Mouse (Mus musculus): Measurements from ENCODE around the gene Luc7l3. TPM values are rescaled to one million over a fixed set of nuclear protein-coding genes. Genes with fewer than 3 reads are reported as not detected.
A peak's percentile ranks its signal among the peaks of the same experiment; 100 is the strongest.

Luc7l3 gene
- polyA plus RNA-seq (2015; fragmentation: Nextera tagmentation; extraction: Ambion mirVana): 68.5 and 70.2 TPM in 2 replicates

DNA sequence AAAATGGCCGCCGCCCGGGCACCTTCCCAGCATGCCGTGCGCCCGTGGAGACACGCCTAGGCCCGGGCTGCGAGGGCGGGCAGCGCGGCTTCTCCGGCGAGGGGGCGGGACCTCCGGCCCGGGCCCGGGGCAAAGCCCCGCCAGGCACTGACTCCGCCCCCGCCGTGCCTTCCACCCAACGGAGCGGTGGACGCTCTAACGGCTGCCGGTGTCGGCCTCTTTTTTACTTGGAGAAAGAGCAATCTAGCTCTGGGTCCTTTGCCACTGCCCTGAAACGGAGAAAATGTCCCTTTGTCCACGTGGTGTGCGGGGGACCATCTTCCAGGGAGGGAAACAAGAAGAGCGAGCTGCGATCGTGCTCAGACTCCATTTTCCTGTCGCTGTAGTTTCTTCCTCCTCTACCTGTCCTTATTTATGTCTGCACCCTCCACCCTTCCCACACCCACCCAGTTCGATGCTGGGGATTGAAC, at the start of gene Luc7l3:
Luc7l3 (minus strand) TSS at position 58 of the 470 bp plus-strand sequence.
- Histone ChIP-seq H3K9me3 (no peaks in the 10 kb centered on the region), H3K4me2 (peak within 1 kb of the TSS; percentile 90), H3K9ac (peak within 1 kb of the TSS; percentile 99), H3K4me3 (peak within 1 kb of the TSS; percentile 96), H3K27me3 (replicated peaks) (no peaks in the 10 kb centered on the region), H3K36me3 (peaks cover 10% of the 10 kb centered on the region), H3K27ac (replicated peaks) (peak within 1 kb of the TSS; percentile 98), H3K4me1 (peaks cover 49% of the 10 kb centered on the region)
- under 1% methylated on average over 36 of the region's 36 CpGs for WGBS
- peak; percentile 92 for ATAC-seq (ENCODE audit: extremely low read depth, insufficient number of reproducible peaks, low FRiP score, low TSS enrichment)

DNA sequence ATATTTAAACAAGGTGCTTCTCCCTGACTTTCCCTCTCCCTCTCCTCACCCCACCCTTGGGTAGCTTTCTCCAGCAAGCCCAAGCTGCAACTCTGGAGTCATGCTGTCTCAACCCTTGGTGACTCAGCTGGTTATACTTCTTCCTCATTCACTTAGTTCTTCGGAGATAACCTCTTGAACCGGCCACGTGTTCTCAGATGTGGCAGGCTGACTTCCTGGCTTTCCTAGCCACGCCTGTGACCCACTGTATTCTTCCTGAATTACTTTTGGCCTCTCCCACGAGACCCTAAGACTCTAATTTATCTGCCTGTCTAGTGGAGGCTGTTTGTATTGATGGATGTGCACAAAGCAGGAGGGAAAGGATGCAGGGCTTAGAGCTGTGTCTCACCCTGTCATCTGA, 49.0 kb upstream of the Luc7l3 start:
- Histone ChIP-seq H3K27me3 (replicated peaks) (peaks cover 44% of the 10 kb centered on the region), H3K27ac (replicated peaks) (no peak overlapping the region), H3K4me1 (peaks cover 7% of the 10 kb centered on the region), H3K9ac (no peak overlapping the region), H3K9me3 (peaks cover 4% of the 10 kb centered on the region; the same call in 1 of the 2 replicates), H3K4me2 (no peak overlapping the region), H3K4me3 (no peak overlapping the region), H3K36me3 (no peaks in the 10 kb centered on the region)
- 19% methylated on average over 5 of the region's 5 CpGs for WGBS
- no peak for ATAC-seq (ENCODE audit: extremely low read depth, insufficient number of reproducible peaks, low FRiP score, low TSS enrichment)

DNA sequence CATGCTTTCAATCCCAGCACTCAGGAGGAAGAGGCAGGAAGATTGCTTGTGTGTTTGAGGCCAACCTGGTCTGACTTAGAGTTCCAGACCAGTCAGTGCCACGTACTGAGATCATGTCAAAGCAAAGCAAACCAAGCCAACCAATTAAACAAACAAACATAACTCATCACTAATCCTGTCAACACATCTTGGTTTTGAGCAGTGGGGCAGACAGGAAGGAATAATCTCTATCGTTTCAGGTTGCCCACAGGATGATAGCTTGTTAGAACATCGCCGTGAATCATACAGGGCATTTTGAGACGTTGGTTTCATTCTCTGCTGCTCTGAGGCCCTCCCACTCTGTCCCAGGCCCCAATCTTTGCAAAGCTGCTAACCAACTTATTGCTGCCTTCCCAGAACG, 48.2 kb upstream of the Luc7l3 start:
- Histone ChIP-seq H3K27me3 (replicated peaks) (peaks cover 43% of the 10 kb centered on the region), H3K4me3 (no peak overlapping the region), H3K9ac (no peak overlapping the region), H3K9me3 (peaks cover 4% of the 10 kb centered on the region; the same call in 1 of the 2 replicates), H3K4me1 (peaks cover 7% of the 10 kb centered on the region), H3K27ac (replicated peaks) (no peak overlapping the region), H3K4me2 (no peak overlapping the region), H3K36me3 (no peaks in the 10 kb centered on the region)
- WGBS: 64% methylated on average over 6 of the region's 6 CpGs
- no peak for ATAC-seq (ENCODE audit: extremely low read depth, insufficient number of reproducible peaks, low FRiP score, low TSS enrichment)

DNA sequence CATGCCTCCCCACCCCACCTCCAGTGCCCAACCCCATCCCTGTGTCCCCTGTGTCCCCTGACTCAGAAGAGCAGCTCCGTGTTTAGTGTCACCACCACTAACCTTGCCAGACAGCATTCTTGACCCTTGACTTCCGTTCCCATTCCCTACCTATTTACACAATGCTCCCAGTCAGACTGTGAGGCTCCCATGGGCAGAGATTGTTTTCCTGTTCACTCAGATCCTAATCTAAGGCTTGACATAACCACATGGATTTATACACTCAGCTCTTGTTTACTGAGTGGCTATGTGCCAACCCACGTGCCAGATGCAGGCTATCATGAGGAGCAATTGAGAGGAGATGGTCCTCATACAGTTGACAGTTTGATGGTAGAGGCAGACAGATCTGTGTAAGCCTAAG, 43.6 kb upstream of the Luc7l3 start:
- no peaks in the 10 kb centered on the region for H3K36me3 ChIP-seq
- 59% methylated on average over 3 of the region's 3 CpGs for WGBS
- no peak overlapping the region for H3K9ac ChIP-seq
- no peak overlapping the region for H3K4me3 ChIP-seq
- no peak for ATAC-seq (ENCODE audit: extremely low read depth, insufficient number of reproducible peaks, low FRiP score, low TSS enrichment)
- H3K27ac ChIP-seq (replicated peaks): no peak overlapping the region
- H3K27me3 ChIP-seq (replicated peaks): peaks cover 10% of the 10 kb centered on the region; the same call in 1 of the 2 replicates
- no peaks in the 10 kb centered on the region for H3K4me1 ChIP-seq
- H3K9me3 ChIP-seq: peaks cover 4% of the 10 kb centered on the region; the same call in 1 of the 2 replicates
- H3K4me2 ChIP-seq: no peak overlapping the region

DNA sequence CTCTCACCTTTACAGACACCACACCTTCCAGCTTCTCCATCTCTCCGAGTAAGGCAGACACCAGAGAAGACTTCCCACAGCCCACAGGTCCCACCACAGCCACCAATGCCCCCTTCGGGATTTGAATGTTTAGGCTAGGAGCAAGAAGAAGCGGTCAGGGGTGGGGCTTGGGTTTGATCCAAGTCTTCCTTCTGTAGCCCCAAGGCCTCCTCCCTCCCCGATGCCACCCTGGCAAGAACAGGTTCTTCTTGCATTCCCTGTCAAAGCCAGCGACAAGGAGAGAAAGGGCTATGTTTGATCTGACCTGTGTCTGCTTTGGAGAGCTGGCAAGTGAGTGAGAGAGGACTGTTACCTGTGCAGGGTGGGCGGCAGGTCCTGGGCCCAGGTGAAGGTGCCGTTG, 41.9 kb upstream of the Luc7l3 start:
- 77% methylated on average over 7 of the region's 7 CpGs for WGBS

DNA sequence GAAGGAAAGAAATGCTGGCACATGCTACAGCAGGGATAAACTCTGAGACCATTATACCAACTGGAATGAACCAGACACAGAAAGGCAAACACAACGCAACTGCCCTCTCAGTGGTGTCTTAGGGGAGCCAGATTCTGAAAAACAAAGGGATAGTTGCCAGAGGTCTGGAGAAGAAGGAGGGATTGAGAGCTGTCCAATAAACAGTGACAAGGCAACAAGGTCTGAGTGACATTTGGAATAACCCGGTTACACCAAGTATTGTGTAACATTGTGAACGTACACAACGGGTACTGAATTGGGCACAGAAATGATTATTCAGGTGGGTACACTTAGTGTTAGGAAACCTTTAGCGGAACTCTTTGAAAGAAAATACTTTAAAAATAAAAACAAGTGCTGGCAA, 40.3 kb upstream of the Luc7l3 start:
- H3K4me2 ChIP-seq: no peak overlapping the region
- no peak overlapping the region for H3K9ac ChIP-seq
- H3K4me1 ChIP-seq: 0 out of 2 replicates have a peak, but pooled peaks cover 4% of the 10 kb centered on the region
- WGBS: 86% methylated on average over 5 of the region's 5 CpGs
- H3K9me3 ChIP-seq: peaks cover 4% of the 10 kb centered on the region; the same call in 1 of the 2 replicates
- peaks cover 12% of the 10 kb centered on the region; the same call in 1 of the 2 replicates for H3K27me3 ChIP-seq (replicated peaks)
- H3K27ac ChIP-seq (replicated peaks): no peak overlapping the region
- ATAC-seq (ENCODE audit: extremely low read depth, insufficient number of reproducible peaks, low FRiP score, low TSS enrichment): no peak
- no peak overlapping the region for H3K4me3 ChIP-seq
- H3K36me3 ChIP-seq: no peaks in the 10 kb centered on the region

More for the DNA sequence above, 41.9 kb upstream of the Luc7l3 start:
- Histone ChIP-seq H3K36me3 (no peaks in the 10 kb centered on the region), H3K4me3 (no peak overlapping the region), H3K27me3 (replicated peaks) (peaks cover 8% of the 10 kb centered on the region; the same call in 1 of the 2 replicates), H3K9ac (no peak overlapping the region), H3K4me2 (no peak overlapping the region), H3K27ac (replicated peaks) (no peak overlapping the region), H3K9me3 (peaks cover 4% of the 10 kb centered on the region; the same call in 1 of the 2 replicates), H3K4me1 (0 out of 2 replicates have a peak, but pooled peaks cover 4% of the 10 kb centered on the region)
- ATAC-seq (ENCODE audit: extremely low read depth, insufficient number of reproducible peaks, low FRiP score, low TSS enrichment): no peak

DNA sequence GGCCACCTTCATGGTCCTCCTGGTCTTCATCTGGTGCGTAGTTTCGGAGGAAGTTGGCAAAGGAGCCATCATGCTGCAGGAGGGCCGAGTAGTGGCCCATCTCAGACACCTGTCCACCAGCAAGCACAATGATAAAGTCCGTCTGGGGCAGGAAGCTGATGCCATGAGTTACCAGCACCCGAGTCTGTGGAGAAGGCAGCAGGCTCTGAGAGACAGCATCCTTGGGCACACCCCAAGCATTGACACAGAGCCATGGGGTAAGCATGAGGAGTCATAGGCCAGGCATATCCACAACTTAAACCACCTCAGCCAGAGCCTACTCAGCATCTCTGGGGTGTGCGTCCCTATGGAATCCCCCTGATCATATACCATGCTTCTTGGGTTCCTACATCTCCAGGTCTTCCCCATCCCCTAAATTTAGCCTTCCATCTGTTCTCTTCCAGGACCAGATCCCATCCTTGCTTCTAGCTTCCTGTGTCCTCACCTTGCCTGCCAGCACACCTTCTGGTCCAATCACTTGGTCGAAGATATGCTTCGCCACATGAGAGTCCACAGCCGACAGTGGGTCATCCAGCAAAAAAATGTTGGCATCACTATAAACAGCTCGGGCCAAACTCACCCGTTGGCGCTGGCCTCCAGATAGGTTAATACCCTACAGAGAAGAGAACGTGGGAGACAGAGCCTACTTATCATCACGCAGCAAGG, 39.5 kb upstream of the Luc7l3 start:
- Histone ChIP-seq H3K4me1 (0 out of 2 replicates have a peak, but pooled peaks cover 4% of the 10 kb centered on the region), H3K36me3 (no peaks in the 10 kb centered on the region), H3K4me3 (no peak overlapping the region), H3K4me2 (no peak overlapping the region), H3K9ac (no peak overlapping the region), H3K9me3 (peaks cover 4% of the 10 kb centered on the region; the same call in 1 of the 2 replicates), H3K27ac (replicated peaks) (no peak overlapping the region), H3K27me3 (replicated peaks) (peaks cover 17% of the 10 kb centered on the region; the same call in 1 of the 2 replicates)
- 86% methylated on average over 14 of the region's 14 CpGs for WGBS
- ATAC-seq (ENCODE audit: extremely low read depth, insufficient number of reproducible peaks, low FRiP score, low TSS enrichment): no peak

DNA sequence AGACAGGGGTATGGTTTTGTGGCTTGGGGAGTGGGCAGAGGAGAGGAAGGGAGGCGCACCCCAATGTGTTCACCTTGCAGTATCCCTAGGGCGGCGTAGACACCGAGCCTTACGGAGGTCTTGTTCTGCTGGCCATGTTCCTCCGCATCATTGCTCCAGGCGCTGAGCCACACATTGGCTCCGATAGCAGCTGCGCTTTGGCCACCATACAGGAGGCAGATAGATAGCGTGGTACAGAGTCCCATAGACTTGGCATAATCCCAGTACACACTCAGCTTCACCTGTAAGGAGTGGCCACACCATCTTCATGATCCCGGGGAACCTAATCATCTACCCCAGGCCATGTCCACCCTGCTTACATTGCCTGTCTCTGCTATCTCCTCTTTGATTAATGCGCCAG, 37.4 kb upstream of the Luc7l3 start:
- no peak for ATAC-seq (ENCODE audit: extremely low read depth, insufficient number of reproducible peaks, low FRiP score, low TSS enrichment)
- no peaks in the 10 kb centered on the region for H3K36me3 ChIP-seq
- 92% methylated on average over 12 of the region's 12 CpGs for WGBS
- no peak overlapping the region for H3K4me3 ChIP-seq
- no peak overlapping the region for H3K4me2 ChIP-seq
- 0 out of 2 replicates have a peak, but pooled peaks cover 4% of the 10 kb centered on the region for H3K4me1 ChIP-seq
- no peak overlapping the region for H3K27ac ChIP-seq (replicated peaks)
- H3K9me3 ChIP-seq: no peaks in the 10 kb centered on the region
- no peak overlapping the region for H3K9ac ChIP-seq
- H3K27me3 ChIP-seq (replicated peaks): peaks cover 28% of the 10 kb centered on the region

DNA sequence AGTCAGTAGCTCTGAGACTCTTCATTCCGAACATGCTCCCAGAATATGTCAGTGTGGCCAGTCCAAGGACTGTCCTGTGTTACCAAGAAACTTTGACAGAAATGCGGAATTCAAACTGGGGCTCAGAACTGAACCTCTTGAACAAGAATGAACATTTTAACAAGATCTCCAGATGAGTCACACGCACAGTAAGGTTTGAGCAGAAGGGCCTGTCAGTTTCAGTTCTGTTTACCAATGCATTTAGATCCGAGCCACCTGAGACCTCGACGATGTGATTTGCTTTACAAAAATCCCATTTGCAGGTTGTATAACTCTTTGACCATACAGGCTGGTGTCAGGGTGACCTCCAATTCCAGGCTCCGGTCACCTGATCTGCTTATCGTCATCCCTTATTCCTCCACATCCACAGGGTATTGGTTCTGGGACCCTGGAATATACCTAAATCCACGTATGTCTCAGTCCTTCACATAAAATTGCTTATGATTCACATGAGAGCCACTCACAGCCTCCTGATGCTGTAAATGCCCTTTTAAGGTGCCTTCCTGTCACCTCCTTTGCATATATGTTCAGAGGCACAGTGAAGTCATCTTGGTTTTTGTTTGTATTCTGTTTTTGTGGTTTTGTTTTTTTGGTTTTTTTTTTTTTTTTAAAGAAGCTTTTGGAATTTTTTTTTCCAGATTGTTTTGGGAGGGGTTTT, 33.9 kb upstream of the Luc7l3 start:
- no peaks in the 10 kb centered on the region for H3K36me3 ChIP-seq
- H3K27ac ChIP-seq (replicated peaks): no peak overlapping the region
- WGBS: 74% methylated on average over 9 of the region's 9 CpGs
- H3K9me3 ChIP-seq: no peaks in the 10 kb centered on the region
- no peak overlapping the region for H3K4me2 ChIP-seq
- peaks cover 44% of the 10 kb centered on the region for H3K27me3 ChIP-seq (replicated peaks)
- no peak for ATAC-seq (ENCODE audit: extremely low read depth, insufficient number of reproducible peaks, low FRiP score, low TSS enrichment)
- 0 out of 2 replicates have a peak, but pooled peaks cover 7% of the 10 kb centered on the region for H3K4me1 ChIP-seq
- no peak overlapping the region for H3K9ac ChIP-seq
- no peak overlapping the region for H3K4me3 ChIP-seq

DNA sequence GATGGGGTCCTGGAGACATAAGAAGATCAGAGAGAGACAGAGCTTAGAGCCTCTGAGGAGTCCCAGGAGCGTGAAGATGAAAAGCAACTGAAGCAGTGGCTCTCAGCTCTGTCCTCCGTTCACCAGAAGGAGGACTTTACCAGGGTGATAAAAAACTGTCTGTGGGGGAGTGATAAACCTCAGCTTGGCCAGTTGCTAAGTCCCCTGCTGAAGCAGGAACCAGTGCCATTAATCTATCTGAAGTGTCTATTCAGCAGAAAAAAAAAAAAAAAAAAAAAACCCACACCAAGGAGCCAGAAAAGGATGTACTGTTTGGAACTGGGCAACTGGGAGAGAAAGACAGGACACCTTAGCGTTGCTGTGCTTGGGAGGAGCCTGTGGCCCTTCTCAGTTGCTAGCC, 29.3 kb upstream of the Luc7l3 start:
- Histone ChIP-seq H3K4me2 (no peak overlapping the region), H3K36me3 (no peaks in the 10 kb centered on the region), H3K9ac (no peak overlapping the region), H3K4me3 (no peak overlapping the region), H3K27ac (replicated peaks) (no peak overlapping the region), H3K4me1 (peaks cover 14% of the 10 kb centered on the region), H3K27me3 (replicated peaks) (peaks cover 35% of the 10 kb centered on the region), H3K9me3 (no peaks in the 10 kb centered on the region)
- no peak for ATAC-seq (ENCODE audit: extremely low read depth, insufficient number of reproducible peaks, low FRiP score, low TSS enrichment)
- WGBS: 18% methylated on average over 3 of the region's 3 CpGs

DNA sequence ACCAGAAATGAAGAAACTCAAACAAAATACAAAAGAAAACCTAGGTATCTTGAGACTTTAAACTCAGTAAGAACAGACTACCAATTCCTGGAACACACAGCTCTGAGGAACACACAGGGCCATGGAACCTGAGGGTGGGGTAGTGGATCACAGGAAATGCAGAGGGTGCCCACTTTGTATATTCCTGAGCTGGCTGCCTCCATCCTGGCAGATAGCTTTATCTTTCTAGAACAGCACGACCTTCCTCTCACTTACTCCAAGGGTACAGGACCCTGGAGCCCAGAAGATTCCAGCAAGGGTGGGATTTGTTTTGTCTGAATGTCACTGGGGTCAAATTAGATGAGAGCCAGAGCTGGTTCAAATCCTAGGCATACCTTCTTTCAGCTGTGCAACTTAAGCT, 28.5 kb upstream of the Luc7l3 start:
- H3K36me3 ChIP-seq: no peaks in the 10 kb centered on the region
- H3K4me3 ChIP-seq: no peak overlapping the region
- H3K9me3 ChIP-seq: no peaks in the 10 kb centered on the region
- H3K4me2 ChIP-seq: no peak overlapping the region
- no peak overlapping the region for H3K9ac ChIP-seq
- no peak for ATAC-seq (ENCODE audit: extremely low read depth, insufficient number of reproducible peaks, low FRiP score, low TSS enrichment)
- H3K4me1 ChIP-seq: peaks cover 19% of the 10 kb centered on the region
- no peak overlapping the region for H3K27ac ChIP-seq (replicated peaks)
- WGBS: 35% methylated on average over 1 of the region's 1 CpGs
- peaks cover 33% of the 10 kb centered on the region for H3K27me3 ChIP-seq (replicated peaks)

Measured in heart, embryonic 13.5 days (tissue).